Mouse (Mus musculus) Patski (cell line): ENCODE data around the gene Rere. TPM values are rescaled to one million over a fixed set of nuclear protein-coding genes. Genes with fewer than 3 reads are reported as not detected.

Source experiments
- ATAC-seq: fragments of 100-300 bp; one replicate; pipeline ENCODE4 v1.8.0; 2021
- CTCF ChIA-PET: fragments of 350-600 bp; sonication (Branson Sonifier 250); formaldehyde crosslinking; loops from one replicate; lab custom pipeline; 2022; ENCODE audit warnings: inconsistent platforms; lab: Charles Lee
- POLR2A ChIA-PET: fragments of 350-600 bp; sonication (Branson Sonifier 250); formaldehyde crosslinking; loops from one replicate; lab custom pipeline; 2022; ENCODE audit warnings: antibody characterized with exemption, inconsistent platforms; lab: Charles Lee
- DNase-seq: peaks from one replicate; pipeline ENCODE4 v3.0.0-alpha.2; 2011; ENCODE audit warnings: low read depth, low spot score
- H3K27me3 ChIP-seq: fragments of 371-371 bp; one replicate; pipeline ENCODE4 v1.5.1; 2021
- CTCF ChIP-seq: fragments of 100-300 bp; IDR thresholded peaks from one replicate; pipeline ENCODE4 v1.5.1; 2021
- in situ Hi-C: fragments of 300-500 bp; cut with MboI; formaldehyde crosslinking; loops from 3 replicates; pipeline ENCODE4 v1.11.1; 2018; ENCODE audit warnings: low pct_unique_long_range_greater_than_20kb, mixed read lengths
- polyA plus RNA-seq: library from polyadenylated mRNA; unstranded; gene quantifications from one replicate; pipeline ENCODE4 v1.2.3, GENCODE M21; 2021

Gene Rere
- polyA plus RNA-seq, 1 experiment from 2014 or later: 155 TPM

DNA sequence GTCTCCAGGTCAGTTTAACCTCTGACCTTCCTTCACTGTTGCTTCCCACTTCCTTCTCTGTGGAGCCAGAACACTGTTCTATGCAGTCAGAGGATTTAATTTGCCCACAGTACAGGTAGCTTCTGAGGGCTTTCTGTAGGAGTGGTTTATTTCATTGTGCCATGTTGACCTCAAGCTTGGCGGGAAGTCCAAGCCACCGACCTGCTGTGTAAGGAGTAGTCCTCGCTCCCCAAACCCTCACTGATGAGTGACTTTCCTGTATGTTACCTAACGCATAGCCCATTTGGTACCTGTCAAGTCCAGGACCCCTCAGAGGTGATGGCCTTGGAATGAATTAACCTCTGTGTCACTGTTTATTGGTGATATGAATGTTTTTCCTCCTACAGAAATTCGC is 42.4 kb upstream of the Rere start:
- ChIA-PET POLR2A (interaction anchor here (0.5 to 2.1 kb wide), 3 partner anchors 10 to 16 kb away, joined by 4 to 7 read pairs (median 5); no protein-coding TSS in a partner anchor), CTCF (interaction anchor here (1.6 kb wide), 1 partner anchor 9 kb away, joined by 7 read pairs; no protein-coding TSS in a partner anchor)
- no peak for DNase-seq
- H3K27me3 ChIP-seq: no peaks in the 10 kb centered on the region
- no peak for ATAC-seq
- in situ Hi-C loops: no loop called here
- TF ChIP-seq CTCF: no peak

DNA sequence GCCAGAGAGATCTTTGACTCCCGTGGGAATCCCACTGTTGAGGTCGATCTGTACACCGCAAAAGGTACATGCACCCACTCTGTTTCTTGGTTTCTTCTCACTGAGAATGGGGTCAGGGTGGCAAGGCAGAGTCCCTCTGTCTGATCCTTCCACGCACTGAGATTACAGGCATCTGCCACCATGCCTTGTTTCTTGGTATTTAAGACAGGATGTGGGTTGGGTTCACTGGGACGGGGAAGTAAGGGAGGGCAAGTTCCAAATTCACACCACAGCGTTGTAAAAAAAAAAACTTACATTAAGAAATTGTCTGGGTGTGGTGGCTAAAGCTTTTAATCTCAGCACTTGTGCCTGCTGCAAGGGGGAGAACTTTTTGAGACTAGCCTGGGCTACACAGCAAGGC is 41.9 kb upstream of the Rere start:
- CTCF ChIA-PET: interaction anchor here (0.8 to 1.5 kb wide), 5 partner anchors 9 to 344 kb away, joined by 3 to 8 read pairs (median 3); no protein-coding TSS in a partner anchor
- in situ Hi-C loops: no loop called here
- DNase-seq: no peak
- POLR2A ChIA-PET: interaction anchor here (0.8 to 2.1 kb wide), 3 partner anchors 10 to 20 kb away, joined by 3 to 5 read pairs (median 4); no protein-coding TSS in a partner anchor
- no peak for TF ChIP-seq CTCF
- ATAC-seq: no peak
- no peaks in the 10 kb centered on the region for H3K27me3 ChIP-seq

DNA sequence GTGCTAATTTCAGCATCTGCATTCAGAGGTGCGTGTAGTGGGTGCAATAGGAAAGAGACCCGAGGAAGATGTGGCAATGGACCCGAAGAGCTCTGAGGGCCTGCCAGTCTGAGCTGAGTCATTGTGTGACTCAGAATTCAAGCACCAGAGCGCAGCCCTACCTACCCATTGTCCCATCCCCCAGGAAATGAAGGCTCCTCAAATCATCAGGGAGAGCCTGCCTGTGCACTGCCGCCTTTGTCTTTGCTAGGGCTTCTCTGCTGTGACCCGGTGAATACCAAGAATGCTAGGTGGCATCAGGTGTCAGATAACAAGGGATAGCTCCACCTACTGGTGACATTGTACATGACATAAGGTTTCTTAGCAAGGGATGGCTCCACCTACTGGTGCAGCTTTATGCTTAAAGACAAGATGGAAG is 41.5 kb upstream of the Rere start:
- DNase-seq: peak; percentile 88
- in situ Hi-C loops: no loop called here
- ATAC-seq: peak; percentile 77
- H3K27me3 ChIP-seq: no peaks in the 10 kb centered on the region
- ChIA-PET POLR2A (interaction anchor here (0.7 to 2.1 kb wide), 4 partner anchors 10 to 387 kb away, joined by 3 to 7 read pairs (median 4); no protein-coding TSS in a partner anchor), CTCF (interaction anchor here (0.8 to 1.5 kb wide), 6 partner anchors 8 to 344 kb away, joined by 3 to 8 read pairs (median 3); no protein-coding TSS in a partner anchor)
- no peak for TF ChIP-seq CTCF

DNA sequence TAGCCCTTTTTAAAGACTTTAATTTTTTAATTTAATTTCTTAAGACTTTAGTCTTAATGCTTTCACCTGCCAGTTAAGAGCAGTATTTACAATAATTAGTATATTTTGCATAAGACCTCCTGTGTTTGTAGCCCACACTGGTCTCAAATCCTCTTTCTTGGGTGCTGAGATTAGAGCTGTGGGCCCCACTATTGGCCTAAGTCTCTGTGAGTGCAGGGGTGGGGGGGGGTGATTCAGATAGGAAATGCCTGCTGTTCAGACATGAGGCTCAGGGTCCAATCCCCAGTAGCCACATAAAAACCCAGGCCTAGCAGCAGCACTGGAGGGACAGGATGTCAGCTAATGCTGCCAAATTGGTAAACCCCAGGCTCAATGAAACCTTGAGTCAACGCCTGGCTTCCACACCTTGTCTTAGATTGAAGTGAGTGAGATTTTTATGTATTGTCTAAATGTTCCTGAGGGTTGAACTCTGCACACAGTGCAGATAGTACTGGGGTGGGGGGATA is 41.0 kb upstream of the Rere start:
- ChIA-PET CTCF (interaction anchor here (0.8 to 1.5 kb wide), 6 partner anchors 8 to 343 kb away, joined by 3 to 8 read pairs (median 3); no protein-coding TSS in a partner anchor), POLR2A (interaction anchor here (0.7 to 2.1 kb wide), 3 partner anchors 9 to 387 kb away, joined by 3 to 7 read pairs (median 5); no protein-coding TSS in a partner anchor)
- TF ChIP-seq CTCF: no peak
- ATAC-seq: no peak
- no peak for DNase-seq
- H3K27me3 ChIP-seq: no peaks in the 10 kb centered on the region
- in situ Hi-C loops: no loop called here

DNA sequence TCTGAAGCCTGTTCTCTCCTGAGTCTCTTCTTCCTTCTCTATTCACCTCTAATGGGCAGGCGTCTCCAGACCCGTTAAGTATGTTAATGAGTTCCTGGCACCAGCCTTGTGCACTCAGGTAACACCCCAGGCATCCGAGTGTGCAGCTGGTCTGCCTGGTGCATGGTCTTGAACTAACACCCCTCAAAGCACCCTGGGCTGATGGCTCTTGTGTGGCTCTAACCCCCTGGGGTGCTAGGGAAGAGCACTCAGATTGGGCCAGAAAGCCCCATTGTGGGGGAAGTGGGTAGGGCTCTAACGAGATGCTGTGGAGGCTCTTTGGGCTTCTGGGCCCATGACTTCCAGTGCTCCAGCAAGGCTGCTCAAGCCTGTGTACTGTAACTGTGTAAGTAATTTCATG is 39.7 kb upstream of the Rere start:
- ATAC-seq: no peak
- H3K27me3 ChIP-seq: no peaks in the 10 kb centered on the region
- in situ Hi-C loops: no loop called here
- POLR2A ChIA-PET: no interaction called here
- CTCF ChIA-PET: no interaction called here
- no peak for TF ChIP-seq CTCF
- no peak for DNase-seq

DNA sequence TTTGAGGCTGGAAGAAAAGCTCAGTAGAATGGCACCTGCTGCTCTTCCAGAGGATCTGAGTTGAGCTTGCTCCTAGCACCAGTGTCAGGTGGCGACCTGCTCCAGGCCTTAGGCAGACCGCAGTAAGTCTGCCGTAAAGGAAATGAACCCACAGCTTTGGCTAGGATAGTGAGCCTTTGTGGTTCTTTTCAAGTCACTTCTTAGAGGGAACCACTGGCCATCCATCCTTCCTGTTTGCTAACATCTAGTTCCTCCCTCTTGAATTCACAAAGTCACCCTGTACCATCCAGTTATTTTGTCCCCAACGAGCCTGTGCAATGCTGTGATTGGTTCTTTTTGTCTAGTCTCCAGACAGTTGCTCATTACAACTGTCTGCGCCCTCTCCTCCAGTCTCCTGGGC is 38.7 kb upstream of the Rere start:
- no peak for TF ChIP-seq CTCF
- DNase-seq (no peak), ATAC-seq (no peak)
- CTCF ChIA-PET: no interaction called here
- in situ Hi-C loops: no loop called here
- POLR2A ChIA-PET: no interaction called here
- H3K27me3 ChIP-seq: no peaks in the 10 kb centered on the region

DNA sequence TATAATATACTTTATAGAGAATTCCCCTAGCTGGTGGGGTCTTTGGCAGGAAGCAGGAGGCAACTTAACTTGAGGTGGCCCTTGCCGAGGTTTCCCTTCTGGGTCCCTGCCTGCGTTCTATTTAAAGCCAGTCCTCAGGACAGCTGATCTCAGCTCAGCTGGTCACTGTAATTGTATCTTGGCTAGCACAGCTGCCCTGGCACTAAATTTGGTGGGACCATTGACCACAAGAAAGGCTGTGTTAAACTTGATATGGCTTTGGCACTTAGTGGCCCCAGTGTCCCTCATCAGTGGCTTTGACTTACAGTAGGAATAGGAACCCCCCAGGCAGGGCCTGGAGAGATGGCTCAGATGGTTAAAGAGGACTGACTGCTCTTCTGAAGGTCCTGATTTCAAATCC is 35.6 kb upstream of the Rere start:
- in situ Hi-C loops: no loop called here
- POLR2A ChIA-PET: no interaction called here
- CTCF ChIA-PET: no interaction called here
- no peak for TF ChIP-seq CTCF
- DNase-seq: no peak
- no peaks in the 10 kb centered on the region for H3K27me3 ChIP-seq
- ATAC-seq: no peak

DNA sequence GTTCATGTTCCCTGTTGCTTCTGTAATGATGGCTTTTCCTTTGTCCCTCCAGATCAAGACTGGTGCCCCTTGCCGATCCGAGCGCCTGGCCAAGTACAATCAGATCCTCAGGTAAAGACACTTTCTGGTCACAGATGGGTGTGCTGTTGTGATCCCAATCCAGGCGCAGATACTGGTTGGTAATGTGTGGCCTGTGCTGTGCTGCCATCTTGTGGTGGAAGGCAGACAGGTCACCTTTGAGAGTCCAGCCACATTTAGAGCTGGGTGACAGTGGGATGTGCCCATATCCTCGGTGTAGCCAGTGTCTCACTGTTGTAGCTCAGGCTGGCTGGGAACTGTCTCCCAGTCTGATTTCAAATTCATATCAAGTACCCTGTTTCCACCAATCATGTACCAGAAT is 33.4 kb upstream of the Rere start:
- H3K27me3 ChIP-seq: no peaks in the 10 kb centered on the region
- TF ChIP-seq CTCF: peak; percentile 84
- in situ Hi-C loops: no loop called here
- ATAC-seq (no peak), DNase-seq (no peak)
- ChIA-PET CTCF (interaction anchor here (0.7 to 2.1 kb wide), 6 partner anchors 8 to 241 kb away, joined by 3 to 7 read pairs (median 4); no protein-coding TSS in a partner anchor), POLR2A (interaction anchor here (0.7 kb wide), 1 partner anchor 104 kb away, joined by 3 read pairs; no protein-coding TSS in a partner anchor)

DNA sequence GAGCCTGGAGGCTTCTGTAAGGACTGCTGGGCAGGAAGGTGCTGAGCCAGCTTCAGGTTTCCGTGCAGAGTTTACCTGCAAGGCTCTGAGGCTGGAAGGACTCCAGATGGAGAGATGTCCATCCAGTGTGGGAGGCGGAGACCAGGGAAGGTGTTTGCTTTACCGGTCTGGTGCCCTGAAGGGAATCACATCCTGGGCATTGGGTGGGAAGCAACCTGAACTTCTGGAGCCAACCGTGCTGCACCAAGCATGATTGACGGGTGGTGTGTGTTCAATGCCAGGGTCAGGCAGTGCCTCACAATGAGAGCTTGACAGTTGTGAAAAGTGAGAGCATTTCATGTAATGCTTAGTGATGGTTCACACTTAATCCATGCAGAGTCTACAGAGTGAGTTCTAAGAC is 32.5 kb upstream of the Rere start:
- ChIA-PET CTCF (interaction anchor here (0.7 to 2.2 kb wide), 6 partner anchors 9 to 240 kb away, joined by 3 to 8 read pairs (median 4); no protein-coding TSS in a partner anchor), POLR2A (interaction anchor here (1.1 kb wide), 1 partner anchor 10 kb away, joined by 5 read pairs; no protein-coding TSS in a partner anchor)
- in situ Hi-C loops: no loop called here
- TF ChIP-seq CTCF: no peak
- no peaks in the 10 kb centered on the region for H3K27me3 ChIP-seq
- ATAC-seq: no peak
- DNase-seq: no peak

DNA sequence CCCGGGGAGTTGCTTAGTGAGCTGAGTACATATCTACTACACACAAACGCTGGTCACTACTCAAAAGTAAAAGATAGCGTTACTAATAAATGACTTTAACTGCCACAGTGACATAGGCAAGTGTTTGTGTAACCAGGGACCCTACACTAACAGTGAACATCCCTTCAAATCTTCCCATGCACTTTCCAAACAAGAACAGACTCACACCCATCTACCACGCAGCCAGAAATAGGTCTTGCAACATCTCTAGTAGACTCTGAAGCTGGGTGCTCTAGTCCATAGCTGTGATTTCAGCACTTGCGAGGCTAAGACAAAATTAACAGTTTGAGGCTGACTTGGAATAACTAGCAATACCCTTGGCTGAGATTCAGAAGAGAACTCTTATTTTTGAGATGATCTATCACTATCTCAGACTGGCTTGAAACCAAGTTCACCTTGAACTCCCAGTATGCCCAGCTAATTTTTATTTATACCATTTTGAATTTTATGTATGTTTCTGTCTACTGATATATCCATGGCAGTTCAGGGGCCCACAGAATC is 31.6 kb upstream of the Rere start:
- TF ChIP-seq CTCF: no peak
- POLR2A ChIA-PET: interaction anchor here (0.8 to 1.4 kb wide), 3 partner anchors 11 to 15 kb away, joined by 3 to 7 read pairs (median 5); no protein-coding TSS in a partner anchor
- no peaks in the 10 kb centered on the region for H3K27me3 ChIP-seq
- CTCF ChIA-PET: interaction anchor here (1.6 to 2.2 kb wide), 2 partner anchors 10 to 11 kb away, joined by 3 to 8 read pairs; no protein-coding TSS in a partner anchor
- in situ Hi-C loops: no loop called here
- no peak for ATAC-seq
- no peak for DNase-seq
